Mouse (Mus musculus) right cerebral cortex, postnatal 25 days (tissue): ENCODE results near the gene Prol1.
"Not testable (repeated sequence)": the region's sequence is repeated elsewhere in the genome, so short reads cannot be mapped to it uniquely, and the experiment has no call there.

Experiments used
- DNase-seq: peaks from one replicate; pipeline ENCODE4 v3.0.0; 2022

Gene Prol1

GRCm38 (mm10) chr5:88317012-88317411 lies at the start of gene Prol1:
Gene Prol1, plus strand, starts transcription at chr5:88317312.
- DNase-seq, result no peak

DNA sequence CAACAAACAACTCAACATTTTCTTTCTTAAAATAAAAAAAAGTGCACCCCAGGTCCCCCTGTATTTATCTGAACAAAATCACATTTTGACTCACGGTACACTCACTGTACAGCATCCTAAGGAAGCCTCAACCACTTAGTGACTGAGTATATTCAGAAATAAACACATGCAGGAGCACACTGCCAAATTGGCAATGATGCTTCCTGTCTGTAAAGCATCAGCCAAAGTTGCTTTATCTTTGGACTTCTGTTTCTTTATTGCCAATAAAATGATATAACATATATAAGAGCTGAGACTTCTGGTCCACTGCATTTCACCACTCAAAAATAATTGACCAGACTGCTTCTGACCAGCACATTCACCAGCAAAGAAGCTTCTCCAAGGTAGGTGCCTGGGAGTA lies 48.5 kb upstream of the Prol1 start, which contains the start of gene Gm7714:
TSS of gene Gm7714 (plus strand) at position 301 of the 400 bp plus-strand sequence.
- no peak for DNase-seq

- DNase-seq, result not testable (repeated sequence)
These were observed 5.8 kb upstream of the Prol1 start for GRCm38 (mm10) chr5:88311307-88311706.

- DNase-seq, result not testable (repeated sequence)
These were observed 31.4 kb downstream of the Prol1 start for GRCm38 (mm10) chr5:88348533-88348932.

- DNase-seq, result peak; percentile 4
These were observed 47.7 kb downstream of the Prol1 start for GRCm38 (mm10) chr5:88364768-88365167.

GRCm38 (mm10) chr5:88366886-88367285 lies 49.8 kb downstream of the Prol1 start:
- DNase-seq, result no peak

- no peak for DNase-seq
These were observed 53.6 kb downstream of the Prol1 start for GRCm38 (mm10) chr5:88370578-88371232.

DNA sequence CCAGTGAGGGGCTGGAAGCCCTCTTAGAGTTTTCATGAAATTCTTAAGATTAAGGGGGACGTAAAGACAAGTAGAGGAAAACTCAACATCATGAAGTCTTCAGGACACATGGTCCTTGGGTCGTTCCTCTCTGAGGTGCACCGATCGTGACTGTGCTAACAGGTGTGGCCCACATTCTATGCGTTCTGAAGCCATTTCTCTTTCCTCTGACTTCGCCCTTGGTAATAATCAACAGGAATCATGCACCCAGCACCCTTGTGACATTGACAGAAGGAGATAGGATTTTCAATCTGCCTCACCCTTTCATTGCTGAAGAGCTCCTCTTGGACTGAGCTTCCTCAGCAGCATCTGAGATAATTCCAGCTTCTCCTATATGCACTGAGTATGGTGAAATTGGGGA lies 55.5 kb downstream of the Prol1 start:
- no peak for DNase-seq

DNA sequence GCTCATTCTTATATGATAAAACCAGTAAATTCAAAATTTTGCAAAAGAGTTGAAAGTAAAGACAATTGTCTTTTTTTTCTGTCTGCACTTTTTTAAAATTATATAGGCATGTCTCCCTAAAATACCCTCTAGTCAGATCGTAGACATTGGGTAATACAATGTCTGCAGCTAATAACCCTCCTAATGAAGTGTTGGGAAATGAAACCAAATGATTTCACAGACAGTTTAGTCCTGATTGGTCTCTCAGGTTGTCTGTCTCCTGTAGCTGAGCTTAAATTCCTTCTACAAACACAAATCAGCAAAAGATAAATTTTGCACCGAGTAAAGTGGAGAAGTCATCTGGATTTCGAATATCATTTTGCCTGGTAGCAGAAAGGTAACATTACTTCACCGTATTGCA lies 58.7 kb downstream of the Prol1 start, which contains the start of gene Amtn:
TSS of gene Amtn (plus strand) at position 301 of the 400 bp plus-strand sequence.
- DNase-seq, result no peak
